Mouse (Mus musculus) lung, postnatal 4 days (tissue): ENCODE data around the gene Ccdc136.

Experiments
- DNase-seq, 2 experiments: peaks; one replicate each; pipeline ENCODE4 v3.0.0; 2021

Gene Ccdc136

DNA sequence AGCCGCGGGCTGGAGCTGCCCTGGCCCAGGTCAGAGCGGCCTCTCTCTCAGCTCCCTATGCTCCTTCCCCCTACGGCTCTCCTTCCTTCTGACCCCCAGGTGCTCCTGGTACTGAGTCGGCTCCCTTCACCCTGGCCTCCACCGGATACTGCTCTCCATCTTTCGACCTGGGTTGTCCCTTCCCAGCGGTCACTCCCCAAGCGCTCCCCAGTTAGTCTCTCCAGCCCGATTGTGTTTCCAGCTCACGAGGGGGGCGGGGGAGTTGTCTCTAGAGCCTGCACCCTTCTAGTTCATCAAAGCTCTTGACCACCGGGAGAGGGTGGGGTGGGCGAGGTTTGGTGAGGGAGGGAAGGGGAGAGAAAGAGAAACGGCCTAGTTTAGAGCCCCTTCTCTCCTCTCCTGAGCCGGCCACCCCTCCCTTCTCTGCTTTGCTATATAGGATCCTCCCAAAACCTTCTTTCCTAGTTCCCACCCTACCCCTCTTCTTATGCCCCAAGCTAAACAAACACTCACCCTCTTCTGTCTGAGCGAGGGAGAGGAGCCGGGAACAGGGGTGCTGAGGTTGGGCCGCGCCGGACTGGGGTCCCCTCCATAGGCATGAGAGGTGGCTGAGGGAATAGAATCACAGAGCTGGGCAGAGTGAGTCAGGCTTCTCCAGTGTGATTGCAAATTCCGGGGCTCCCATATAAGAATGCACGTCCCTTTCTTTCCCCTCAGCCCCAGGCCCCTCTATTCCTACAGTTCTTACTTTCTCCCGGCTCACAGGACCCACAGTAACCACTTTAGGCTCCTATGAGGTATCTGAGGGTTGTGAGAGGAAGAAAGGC is 818 bp downstream of the Ccdc136 start:
- DNase-seq: no peak

DNA sequence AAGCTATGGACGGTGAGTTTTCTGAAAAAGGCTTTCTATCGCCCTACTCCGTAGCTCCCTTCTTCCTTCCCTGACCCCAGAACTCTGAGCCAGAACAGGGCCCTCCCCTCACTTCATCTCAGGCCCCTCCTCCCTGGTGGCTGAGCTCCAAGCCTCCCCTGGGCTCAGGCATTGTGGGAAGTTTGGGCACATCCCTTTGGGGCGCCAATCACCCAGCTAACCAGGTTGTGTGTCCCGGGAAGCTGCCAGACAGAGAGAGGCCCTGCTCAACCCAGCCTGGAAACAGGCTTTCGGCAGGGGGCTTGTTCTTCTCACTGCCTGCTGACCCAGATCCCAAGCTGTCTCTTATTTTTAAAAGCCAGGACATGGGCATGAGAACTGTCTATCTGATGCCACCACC is 1.5 kb downstream of the Ccdc136 start:
- no peak for DNase-seq

DNA sequence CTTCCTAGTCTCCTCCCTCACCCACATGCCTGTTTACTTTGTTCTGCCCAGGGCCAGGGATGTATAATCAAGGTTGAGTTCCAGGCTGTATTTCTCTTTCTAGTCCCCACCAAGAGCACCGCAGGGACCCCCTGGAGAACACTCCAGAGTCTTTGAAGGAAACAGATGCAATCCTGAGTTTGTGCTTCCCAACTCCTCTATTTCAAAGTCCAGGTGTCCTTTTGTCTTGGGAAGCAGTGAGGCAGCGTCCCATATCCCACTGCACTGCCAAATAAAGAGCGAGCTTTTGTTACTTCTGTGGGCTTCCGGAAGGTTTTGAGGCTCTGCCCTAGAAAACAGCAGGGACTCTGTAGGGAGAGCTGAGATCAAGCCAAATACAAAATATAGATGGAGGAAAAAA is 3.7 kb downstream of the Ccdc136 start:
- no peak for DNase-seq

DNA sequence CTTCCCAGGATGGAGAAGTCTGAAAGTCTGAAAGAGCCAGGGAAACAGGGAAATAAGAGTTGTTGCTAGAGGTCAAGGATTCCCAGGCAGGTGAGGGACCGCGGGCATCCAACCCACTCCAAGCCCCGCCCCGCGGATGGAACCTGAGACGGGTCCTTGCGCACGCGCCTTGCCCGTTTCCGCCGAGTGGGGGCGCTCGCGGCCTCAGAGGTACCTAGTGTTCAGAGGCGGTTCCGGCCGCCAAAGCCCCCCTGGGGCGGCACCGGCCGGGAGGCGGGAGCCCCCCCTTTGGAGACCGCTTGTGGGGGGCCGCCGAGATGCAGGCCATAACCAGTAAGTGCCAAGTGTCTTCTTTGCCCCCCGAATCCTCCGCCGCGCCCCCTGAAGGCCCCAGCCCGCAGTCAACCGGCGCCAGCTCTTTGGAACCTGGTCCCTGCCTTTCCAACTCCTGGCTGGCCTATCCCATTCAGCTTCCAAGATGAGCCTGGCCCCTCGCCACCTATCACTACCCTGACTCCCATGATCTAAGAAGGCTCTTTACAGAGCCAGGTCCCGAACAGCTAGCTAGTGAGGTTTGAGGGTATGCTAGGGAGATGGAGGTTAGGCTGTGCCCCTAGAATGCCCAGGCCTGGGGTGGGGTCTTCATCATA is 6.7 kb downstream of the Ccdc136 start:
- peak; percentile 16 to 32 for DNase-seq

DNA sequence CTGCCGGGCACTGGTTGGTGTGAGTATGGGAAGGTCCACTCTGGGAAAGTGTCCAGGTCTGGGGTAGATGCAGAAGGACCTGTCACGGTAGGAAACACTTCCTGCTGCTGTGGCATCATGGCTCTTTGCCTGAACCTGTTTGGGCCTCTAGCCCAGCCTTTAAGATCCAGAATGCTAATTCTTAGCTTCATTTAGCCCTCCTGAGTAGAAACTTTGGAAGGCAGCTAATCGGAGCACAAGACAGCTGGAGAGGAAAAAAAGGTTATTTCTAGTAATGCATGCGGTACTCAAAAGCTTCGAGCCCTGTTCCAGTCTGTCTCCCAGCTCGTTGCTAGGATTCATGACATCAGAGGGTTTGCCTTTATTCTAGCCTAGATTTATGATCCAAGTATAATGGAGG is 10.3 kb downstream of the Ccdc136 start:
- DNase-seq: no peak

DNA sequence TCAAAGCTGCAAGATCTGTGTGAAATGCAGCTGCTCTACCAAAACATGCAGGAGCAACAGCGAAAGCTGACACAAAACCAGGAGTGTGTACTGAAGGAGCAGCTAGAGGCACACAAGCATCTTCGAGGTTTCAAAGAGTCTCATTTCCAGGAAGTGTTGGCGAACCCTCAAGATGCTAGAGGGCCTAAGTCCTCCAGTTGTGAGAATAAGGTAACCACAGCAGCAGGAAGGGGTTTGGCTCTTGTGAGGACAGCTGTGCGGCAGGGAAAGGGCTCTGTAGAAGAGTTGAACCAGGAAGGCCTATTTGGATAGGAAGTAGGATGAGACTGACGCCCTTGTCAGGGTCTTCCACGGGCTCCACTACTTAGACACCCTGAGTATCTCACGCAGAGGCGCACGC is 19.3 kb downstream of the Ccdc136 start:
- DNase-seq: no peak

DNA sequence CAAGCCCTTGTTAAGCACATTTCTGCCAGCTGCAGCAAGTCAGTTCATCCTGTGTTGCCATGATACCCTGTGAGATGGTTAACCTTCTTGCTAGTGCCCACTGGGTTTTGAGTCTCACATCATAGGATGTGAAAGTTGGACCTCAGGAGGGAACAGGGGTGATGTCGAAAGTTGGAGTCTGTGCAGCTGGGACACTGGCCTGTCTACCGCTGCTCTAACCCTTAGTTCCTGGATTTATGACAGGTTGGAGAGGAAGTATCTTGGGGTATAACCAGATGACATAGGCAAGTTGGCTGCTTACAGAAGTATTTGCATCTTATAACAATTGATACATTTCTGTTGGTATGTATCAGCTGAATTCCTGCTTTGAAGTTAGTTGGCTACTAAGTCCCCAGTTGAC is 24.5 kb downstream of the Ccdc136 start:
- no peak for DNase-seq

DNA sequence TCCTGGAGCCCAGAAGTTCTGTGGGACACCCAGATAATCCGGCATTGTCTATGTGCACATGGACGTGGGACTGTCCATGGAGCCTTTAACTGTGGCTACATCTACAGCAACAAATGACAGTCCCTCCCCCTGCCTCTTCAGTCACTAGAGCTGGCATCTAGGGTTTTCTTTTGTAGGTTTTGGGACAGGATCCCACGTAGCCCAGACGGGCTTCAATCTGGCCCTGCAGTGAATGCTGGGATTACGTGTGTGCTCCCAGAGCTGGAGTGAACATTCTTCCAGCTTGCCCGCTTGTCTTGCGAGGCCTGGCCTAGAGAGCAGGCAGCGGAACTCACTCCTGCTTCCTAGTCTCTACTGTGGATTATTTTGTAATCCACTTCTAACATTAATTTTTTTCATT is 29.0 kb downstream of the Ccdc136 start:
- no peak for DNase-seq

DNA sequence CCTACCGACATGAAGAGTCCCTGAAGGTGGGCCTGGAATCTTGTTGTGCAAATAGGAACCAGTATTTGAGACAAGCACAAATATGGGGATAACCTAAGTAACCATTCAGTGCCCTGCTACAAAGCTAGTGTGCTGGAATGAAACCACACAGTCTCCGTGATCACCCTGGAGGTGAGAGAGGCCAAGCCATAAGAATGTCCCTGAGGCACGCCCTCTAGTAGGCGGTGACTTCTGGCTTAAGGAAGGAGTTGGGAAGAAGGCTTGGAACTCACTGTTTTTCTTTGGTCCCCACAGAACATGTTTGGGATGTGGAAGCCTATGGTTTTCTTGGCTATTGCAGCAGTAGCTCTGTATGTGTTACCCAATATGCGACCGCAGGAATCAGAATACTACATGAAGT is 30.2 kb downstream of the Ccdc136 start:
- DNase-seq: no peak

DNA sequence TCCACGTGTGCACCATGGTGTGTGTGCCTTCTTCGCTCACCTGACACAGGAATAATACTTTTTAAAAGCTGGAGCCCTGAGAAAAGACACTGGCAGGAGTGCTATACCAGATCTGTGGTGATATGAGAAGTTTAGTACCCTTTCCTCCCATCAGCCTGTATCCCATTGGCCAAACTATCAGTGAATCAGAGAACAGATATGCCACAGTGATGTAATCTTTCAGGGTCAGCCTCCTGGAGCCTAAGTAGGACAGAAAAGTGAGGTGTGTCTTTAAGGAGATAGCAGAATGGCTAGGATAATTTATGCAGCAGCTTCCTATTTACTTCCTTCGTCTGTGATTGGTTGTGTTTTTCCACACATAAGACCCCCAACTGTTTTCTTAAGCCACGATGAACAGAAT is 32.1 kb downstream of the Ccdc136 start:
- DNase-seq: no peak

DNA sequence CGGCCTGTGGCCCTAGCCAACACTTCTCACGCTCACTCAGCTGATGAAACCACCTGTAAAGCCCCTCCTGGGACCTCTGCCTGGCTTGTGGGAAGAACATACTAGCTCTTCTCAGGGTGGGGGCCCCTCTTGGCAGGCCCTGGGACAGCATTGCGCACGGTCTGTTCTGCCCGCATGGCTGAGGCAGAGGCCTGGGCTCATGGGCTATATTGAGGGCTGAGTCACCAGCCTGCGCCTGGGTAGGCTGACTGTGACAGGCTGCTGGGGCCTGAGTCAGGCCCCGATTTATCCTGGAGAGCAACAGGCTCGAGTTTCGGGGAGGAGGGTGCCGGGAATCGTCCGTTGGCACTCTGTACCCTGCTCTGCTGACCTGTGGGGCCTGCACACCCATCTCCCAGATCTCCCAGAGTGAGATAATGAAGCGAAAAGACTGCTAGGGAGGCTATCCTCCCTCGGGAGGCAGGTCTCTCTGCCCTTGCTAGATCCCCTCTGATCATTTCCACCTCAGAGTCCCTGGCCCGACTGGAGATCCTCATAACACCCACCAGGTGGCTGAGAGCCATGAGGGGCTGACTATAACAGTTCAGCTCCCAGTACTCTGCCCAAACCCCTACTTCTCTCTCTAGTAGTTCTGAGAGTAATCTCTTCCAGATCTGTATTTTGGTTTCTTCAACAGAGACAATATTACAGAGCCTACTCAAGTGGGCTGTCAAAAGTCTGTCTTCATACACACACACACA is 34.7 kb downstream of the Ccdc136 start:
- DNase-seq: no peak

DNA sequence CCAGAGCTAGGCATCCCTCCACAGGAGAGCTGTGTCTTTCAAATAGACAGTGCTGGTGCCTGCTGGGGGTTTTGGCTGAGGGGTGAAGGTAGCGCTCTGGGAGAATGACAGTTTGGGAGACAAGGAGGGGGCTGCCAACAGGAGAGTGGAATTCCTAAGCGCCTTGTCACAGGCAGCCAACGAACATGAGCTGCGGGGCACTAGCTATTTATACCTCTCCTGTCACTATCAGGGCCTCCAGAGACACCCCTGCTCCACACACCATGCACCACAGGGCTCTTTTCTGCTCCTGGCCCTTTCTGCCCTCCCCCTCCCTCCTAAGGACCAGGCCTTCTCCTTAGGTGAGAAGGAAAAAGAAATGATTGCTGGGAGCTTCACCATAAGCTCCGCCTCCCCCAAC is 35.4 kb downstream of the Ccdc136 start:
- DNase-seq: no peak

DNA sequence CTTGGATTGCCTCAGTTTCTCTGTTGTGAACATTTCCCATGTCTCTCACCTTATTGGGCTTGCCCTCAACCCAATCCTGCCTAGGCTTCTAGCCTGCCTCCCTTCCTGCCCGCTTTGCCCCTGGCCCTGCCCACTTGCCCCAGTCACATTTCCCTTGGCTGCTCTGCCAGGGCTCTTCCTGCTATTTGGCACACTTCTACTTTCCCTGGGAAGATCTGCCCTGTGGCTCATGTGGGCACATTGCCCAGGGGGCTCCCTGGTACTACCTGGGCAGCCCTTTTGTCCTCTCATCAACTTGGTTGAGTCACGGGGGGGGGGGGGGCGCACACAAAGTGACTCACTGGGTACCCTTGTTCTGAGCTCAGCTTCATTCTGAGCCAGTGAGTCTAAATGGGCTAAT is 36.0 kb downstream of the Ccdc136 start:
- DNase-seq: no peak

DNA sequence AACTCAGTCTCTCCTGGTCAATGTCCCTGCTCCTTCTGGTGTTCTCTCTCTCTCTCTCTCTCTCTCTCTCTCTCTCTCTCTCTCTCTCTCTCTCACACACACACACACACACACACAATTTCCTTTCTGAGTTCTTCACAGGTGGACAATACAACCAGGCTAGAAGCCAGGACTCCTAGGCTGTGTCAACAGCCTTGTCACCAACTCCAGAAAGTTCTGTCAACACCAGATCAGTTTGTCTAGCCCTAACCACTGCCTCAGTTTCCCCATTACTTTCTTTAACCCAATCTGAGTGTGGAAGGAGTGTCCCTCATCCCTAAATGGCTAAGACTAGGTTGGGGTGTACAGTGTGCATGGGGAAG is 36.5 kb downstream of the Ccdc136 start:
- no peak for DNase-seq

DNA sequence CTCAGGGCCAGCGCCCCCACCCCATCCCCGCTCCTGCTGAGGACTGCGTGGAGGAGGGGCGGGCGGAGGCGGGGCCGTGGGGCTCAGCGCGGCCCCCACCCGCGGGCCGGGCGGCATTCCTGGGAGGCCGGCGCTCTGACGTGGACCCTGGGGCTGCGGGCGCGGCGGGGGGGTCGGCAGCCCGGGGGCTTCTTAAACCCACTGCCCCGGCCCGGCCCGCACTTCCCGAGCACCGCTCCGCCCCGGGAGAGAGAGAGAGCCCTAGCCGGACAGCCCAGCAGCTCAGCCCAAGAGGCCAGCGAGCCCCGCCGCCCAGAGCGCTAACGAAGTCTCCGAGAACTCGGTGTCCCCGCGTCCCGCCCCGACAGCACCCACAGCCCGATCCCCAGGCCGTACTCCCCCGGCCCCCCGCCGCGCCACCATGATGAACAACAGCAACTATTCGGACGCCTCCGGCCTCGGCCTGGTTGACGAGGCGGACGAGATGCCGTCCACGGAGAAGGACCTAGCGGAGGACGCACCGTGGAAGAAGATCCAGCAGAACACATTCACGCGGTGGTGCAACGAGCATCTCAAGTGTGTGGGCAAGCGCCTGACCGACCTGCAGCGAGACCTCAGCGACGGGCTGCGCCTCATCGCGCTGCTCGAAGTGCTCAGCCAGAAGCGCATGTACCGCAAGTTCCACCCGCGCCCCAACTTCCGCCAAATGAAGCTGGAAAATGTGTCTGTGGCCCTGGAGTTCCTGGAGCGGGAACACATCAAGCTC is 37.1 kb downstream of the Ccdc136 start, which contains the start of gene Flnc:
Gene Flnc, plus strand, starts transcription at position 219 of the 766 bp plus-strand sequence.
- peak; percentile 44 to 57 for DNase-seq

DNA sequence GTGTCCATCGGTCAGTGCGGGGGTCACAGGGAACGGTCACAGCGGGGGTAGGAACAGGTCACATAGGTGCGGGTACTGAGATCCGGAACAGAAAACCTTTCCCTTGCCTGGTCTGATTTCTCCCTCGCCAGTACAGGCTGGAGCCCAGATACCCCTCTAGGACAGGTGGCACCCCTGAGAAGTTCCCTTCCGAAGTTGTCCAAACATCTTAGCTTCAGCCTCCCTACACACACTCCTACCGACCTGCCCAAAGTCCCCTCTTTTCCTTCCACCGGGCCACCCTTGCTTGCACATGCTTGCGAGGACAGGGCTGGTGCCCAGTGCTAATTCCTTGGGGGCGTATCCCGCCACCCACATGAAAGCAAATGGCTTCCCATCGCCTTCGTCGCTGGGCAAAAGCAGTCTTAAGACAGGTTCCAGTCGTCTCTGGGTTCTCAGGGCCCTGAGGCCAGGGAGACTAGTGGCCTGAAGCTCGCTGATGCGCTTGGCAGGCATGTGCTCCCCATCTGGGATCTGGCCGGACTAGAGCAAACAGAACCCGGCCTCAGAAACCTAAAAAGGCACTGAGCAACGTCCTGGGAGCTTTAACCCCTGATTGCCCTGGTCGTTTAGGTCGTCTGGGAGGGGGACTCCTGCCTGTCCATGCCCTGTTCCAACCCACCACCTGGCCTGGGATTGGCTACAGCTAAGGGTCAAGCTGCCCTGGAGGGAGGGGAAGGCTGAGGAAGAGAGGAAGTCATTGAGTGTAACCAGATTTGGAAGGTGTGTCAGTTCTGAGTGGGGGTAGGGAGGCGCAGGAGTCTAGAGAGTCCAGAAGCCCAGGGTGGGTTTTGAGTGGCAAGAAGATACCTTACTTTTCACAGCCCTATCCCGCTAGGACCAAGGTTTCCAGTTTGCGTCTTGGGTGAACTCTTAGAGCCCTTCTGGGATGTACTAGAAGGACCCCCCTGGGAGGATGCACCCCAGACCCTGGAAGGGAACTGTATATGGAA is 38.0 kb downstream of the Ccdc136 start:
- DNase-seq: peak in 1 of 2 experiments; percentile 24

DNA sequence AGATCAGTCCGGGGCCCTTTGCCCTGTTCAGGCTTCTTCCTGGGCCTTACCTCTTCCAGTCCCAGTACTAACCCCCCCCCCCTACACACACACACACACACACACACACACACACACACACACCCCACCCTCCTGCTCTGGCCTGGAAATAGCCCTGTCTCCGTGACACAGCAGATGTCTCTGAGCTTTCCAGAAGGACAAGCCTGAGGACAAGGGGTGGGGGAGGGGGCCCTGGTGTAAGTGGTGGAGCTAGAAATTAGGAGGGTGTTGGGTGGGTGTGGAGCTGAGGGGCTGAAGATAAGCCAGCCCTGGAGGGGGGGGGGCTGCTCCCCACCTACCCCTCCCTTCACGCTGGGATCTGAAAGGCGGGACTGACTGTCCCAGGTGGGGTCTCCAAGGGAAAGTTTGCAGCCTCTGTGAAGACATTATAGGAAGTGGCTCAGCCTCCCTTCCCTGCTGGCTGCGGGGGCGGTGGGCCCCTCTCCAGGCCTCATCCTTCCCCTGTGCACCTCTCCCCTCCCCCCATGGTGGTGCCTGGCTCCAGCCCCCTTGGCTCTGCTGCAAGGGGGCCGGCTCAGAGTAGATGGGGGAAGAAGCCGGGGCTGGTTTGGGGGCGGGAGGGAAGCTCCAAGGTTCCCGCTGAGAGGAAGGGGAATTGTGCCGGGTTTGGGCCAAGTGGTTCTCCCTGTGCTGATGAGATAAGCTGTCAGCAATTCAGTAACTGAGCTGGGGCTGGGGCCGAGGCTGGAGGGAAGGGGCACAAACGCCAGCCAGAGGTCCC is 39.0 kb downstream of the Ccdc136 start:
- peak; percentile 50 to 57 for DNase-seq

DNA sequence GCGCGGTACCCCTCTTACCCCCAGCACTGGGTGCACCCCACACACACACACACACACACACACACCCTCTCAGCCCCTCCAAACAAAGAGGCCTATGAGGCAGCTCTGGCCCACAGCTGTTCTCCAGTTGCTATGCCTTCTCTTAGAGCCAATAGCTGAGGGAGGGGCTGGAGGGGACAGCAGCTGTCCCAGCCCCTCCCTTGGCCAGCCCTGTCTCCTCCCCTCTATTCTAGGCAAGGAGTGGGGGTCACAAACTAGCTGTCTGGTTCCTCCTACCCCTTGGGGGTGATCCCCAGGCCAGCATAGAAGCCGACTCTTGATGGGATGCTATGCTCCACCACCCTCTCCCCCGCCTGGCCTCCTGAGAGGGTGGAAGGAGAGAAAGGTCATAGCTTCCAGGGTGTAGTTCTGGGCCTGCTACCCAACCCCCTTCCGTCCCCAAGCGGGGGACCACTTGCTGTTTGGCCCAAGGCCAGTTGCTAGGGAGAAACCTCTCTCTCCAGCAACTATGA is 39.9 kb downstream of the Ccdc136 start:
- peak; percentile 16 to 38 for DNase-seq

DNA sequence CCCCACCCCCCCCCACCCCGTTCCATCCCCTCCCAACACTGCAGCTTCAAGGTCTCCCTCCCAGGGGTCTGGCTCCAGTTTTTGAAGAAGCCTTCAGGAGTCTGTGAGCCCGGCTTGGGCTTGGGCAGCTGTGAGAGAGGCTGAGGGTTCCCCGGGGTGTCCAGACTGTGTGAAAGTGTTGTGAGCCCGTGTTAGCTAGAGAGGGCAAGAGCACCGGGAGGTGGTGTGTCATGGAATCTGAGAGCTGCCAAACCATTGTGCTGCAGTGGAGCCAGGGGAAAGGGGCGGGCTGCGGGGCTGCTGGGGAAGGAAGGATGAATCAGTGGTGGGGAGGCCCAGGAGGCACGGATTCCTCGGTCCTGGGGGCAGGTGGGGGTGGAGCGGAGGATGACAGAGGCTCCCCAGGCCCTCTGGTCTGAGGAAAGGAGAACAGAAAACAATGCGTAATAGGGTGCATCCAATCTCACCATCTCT is 40.4 kb downstream of the Ccdc136 start:
- peak; percentile 62 to 72 for DNase-seq

DNA sequence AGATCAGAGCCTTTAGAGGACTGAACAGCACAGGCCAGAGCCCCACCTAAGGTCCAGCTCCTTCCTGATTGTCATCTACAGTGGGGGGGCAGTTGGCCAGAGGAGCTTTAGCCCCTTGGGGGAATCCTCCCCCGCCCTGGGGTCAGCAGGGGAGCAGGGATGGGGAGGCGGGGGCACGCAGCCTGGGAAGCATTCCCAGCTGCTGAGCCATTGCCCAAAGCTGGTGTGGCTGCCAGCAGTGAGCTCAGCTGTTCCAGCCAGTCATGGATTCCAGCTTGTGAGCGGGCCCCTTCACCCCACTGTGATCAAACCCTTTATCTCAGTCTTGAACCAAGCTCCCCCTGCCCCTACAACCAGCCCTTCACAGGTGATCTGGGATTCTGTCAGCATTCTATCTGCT is 43.1 kb downstream of the Ccdc136 start:
- peak in 1 of 2 experiments; percentile 25 for DNase-seq

DNA sequence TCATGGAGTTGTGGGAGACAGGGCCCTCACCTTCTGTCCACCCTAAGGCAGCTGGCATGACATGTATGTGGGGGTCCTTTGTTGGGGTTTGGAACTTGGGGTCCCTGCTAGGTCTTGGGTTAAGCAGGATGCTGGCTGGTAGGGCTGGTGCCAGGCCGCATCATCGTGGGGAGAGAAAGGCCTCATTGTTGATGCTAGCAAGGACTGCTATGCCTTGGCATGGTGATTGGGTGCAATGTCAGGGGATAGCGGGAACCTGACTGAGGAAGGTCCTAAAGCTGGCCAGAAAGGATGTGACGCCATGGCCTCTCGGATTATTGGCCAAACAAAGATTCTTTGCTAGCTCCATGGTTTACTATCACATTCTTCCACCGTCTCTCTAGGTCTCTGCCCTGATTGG is 43.7 kb downstream of the Ccdc136 start:
- no peak for DNase-seq
